Mouse (Mus musculus) right cerebral cortex, postnatal 14 days (tissue): ENCODE data around the gene Gabpb1.

Experiments used
- DNase-seq: peaks from one replicate; pipeline ENCODE4 v3.0.0; 2022

The Gabpb1 gene

DNA sequence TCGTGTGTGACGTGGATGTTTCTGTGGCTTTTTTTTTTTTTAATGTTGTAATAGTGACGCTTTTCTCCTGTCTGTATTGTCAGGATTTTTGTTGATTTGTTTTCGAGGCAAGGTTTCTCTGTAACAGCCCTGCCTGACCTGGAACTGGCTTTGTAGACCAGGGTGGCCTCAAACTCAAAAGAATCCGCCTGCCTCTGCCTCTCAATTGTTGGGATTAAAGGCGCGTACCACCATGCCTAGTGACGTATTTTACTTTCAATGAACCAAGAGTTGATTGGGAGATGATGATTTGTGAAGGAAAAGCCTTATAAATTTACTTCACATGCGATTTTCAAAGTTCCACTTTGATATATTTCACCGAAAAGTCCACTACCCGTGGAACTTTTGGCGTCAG is at the start of gene Gabpb1:
Gene Gabpb1, minus strand, starts transcription at position 216 of the 394 bp plus-strand sequence.
- DNase-seq = no peak

- no peak for DNase-seq
Observed at GRCm38 (mm10) chr2:126712950-126713349, 36.8 kb upstream of the Gabpb1 start.

DNA sequence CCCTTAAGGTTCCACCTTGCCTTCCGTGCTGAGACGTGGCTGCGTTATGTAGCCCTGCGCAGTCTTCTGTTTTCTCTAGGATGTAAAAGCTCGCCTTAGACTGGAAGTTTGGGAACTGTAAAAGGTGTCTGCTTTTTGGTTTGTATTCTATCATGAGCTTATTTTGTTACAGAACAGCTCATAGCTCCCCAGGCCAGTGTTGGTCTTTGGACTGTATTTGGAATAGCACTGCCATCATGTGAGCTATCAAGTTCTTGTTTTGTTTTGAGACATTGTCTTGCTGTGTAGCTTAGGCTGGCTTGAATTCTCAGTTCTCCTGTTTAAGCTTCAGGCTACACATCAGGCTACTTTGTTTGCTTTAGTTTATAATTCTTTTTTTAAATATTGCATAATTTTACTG is 36.4 kb upstream of the Gabpb1 start:
- no peak for DNase-seq

DNA sequence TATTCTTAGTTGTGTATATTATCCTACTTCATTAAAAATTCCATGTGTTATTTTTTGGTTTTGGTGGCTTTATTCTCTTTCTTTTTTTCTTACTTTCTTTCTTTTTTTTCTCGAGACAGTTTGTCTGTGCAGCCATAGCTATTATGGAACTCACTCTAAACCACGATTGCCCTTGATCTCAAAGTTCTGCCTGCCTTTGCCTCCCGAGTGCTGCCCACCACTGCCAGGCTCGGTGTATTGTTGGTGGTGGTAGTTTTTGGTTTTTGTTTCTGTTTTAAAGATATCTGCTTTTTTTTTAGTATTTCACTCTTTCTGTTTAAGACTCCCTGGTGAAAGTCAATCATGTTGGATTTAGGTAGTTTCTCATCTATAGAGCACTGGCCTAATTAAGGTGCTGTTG is 32.2 kb upstream of the Gabpb1 start:
- DNase-seq = no peak

DNA sequence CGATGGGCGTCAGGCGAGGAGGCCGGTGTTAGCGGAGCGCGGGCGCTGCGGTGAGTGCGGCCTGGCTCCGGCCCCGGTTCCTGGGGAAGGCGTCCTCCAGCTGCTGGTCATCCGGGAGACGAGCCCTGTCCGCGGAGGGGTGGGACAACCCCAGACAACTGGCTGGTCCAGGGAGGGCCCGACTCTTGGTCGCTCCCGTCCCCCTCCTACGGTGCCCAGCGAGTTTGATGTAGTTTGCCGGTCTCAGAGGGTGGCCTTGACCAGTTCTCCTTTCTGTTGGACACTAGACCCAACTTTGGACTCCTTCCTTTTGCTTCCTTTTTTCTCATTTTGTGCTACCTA is 31.3 kb upstream of the Gabpb1 start:
- no peak for DNase-seq

DNA sequence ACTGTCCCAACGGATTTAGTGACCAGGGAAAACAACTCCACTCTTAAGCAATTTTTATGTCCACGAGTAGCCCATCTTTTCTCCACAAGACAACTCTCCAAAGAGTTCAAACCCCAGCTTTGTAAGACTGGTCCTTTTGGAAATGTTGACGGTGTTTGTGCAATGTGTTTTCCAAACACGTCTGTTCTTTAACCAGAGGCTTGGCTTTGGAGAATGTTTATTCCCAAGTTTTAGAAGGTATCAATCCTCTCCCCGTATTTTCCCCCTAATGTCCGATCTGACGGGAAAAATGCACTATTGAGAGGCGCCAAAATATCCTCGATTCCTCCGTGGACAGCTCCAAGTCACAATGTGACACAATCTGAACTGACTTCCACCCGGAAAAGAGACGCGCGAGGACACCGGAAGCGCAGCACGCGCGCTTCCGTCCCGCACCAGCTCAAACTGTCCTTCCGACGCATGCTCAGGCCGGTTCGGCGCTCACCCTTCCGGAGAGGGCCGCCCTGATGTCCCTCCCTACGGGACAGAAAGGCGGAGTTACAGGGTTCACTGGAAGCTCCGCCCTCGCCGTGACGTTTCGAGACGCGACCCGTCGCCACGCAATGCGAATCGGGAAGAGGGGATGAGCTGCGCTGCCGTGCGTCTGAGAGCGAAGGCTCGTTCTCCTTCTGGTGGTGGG is 30.8 kb upstream of the Gabpb1 start, which contains the start of gene Usp8:
Gene Usp8, plus strand, starts transcription at position 570 of the 679 bp plus-strand sequence.
- DNase-seq = peak; percentile 97

- DNase-seq = no peak
Observed at GRCm38 (mm10) chr2:126695285-126695684, 19.1 kb upstream of the Gabpb1 start.

- no peak for DNase-seq
Observed at GRCm38 (mm10) chr2:126691290-126691689, 15.2 kb upstream of the Gabpb1 start.

DNA sequence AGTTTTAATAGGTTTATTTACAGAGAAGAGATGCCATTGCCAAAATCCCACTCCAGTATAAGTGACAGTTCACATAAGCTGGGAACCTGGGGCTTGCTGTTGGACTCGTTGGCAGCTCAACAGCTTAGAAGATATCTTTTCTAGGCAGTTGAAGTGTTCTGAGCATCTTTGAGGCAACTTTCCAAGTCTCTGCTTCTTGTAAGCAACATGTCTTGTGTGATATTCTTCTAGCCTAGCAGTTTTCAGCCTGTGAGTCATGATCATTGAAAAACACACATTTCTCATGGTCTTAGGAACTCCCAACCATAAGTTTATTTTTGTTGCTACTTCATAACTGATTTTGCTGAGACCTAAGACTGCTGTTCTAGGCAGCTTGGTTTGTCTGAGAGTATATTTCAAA is 6.8 kb upstream of the Gabpb1 start:
- no peak for DNase-seq

DNA sequence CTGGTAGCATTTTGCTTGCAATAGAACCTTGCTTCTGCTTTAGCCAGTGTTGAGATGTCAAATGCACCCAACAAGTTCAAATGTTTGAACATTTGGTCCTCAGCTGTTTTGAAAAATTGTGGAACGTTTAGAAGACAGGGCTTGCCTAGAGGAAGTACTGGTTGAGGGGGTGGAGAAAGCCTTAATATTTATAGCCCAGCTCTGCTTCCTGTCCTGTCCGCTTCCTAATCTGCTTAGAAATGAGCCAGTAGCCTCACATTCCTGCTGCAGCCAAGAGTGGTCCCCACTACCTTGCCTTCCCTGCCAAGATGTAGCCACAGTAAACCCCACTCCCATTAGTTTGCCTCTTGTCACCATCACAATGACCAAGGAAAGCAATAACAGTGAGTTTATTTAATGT is 6.2 kb upstream of the Gabpb1 start:
- no peak for DNase-seq

DNA sequence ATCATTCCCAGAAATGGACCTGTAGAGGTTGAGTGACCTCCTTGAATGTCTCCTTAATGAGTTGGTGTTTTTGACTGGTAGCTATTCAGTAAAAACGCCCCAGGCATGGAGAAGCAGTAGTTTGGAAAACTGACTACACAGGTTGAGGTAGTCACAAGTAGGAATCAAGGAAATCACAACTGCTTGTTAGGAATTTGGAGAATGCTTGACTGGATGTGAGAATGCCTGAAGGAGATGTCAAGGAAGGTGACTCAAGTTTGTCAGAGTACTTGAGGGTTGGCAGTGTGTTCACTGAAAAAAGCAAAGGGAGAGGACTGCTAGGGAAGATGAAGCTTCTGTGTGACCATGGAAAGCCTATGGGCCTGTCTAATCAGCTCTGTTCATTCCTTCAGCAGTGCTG is 1.2 kb upstream of the Gabpb1 start:
- no peak for DNase-seq

DNA sequence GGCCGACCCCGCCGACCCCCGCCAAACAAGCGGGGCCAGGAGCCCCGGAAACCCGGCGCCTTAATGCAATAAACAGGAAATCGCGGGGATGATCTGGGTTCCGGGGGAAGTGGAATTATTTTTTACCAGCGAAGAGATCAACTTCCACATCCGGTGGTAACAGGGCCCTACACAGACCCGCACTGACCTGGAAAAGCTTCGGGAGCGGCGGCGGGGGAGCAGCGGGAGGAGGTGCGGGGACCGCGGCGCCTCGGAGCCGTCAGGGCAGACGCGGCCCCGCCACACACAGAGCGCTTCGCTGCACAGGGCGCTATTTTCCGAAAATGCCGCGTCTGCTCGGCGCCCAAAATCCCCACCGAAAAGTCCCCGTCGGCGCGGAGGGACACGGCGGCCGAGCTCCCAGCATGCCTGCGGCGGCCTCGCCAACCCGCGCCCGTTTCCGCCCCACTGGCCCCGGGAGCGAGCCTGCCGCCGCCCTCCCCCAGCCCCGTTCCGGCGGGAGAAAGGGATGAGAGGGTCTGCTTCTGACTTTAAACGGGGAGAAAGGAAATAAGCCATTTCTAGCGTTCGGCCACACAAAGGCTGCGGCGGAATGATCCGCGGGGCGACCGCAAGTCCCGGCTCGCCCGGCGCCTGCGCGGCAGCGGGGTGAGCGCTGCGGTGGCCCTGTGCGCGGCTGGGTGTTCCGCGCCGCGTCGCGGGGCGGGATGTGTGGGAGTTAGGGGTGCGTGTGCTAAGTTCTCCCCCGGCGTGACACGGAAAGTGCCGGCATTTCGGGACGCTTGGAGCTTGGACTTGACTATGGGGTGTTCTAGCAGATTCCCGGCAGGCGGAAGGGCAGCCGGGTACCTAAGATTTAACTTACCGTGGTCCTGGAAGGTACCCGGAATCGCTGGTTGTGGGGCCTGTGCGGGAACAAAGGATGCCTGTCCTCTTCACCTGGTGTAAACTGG is 692 bp downstream of the Gabpb1 start:
- DNase-seq = peak; percentile 87

DNA sequence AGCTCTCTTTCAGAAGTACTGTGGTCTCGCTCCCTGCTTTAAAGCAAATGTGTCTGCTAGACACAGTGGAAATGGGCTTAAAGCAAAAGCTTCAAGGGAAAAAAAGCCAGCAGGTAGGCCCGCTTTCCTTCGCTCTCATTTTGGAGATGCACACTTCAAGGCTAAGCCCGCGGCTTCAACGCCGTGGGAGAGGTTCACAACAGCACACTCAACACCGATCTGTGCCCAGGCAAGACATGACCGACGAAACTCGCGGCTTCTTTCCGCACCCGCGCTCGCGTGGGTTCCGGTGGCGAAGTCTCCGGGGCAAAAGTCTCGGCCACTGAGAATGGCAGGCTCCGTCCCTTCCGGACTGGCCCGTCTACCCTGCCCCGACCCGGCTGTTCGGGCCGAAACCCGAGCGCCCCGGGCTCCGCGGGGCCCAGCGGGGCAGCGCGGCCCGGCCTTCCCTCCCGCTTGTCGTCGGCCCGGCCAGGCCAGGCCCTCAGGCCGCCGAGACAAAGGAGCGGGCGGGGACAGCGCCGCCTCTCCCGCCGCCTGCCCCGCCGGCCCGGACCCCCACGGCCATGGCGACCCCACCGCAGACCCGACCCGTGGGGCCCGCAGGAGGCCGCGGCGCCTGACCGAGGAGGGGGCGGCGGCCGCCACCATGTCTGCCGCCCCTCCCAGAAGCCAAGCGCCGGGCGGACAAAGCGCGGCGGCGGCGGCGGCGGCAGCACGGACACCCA is 1.5 kb downstream of the Gabpb1 start:
- peak; percentile 50 for DNase-seq

GRCm38 (mm10) chr2:126673317-126674242 is 2.6 kb downstream of the Gabpb1 start:
- no peak for DNase-seq

DNA sequence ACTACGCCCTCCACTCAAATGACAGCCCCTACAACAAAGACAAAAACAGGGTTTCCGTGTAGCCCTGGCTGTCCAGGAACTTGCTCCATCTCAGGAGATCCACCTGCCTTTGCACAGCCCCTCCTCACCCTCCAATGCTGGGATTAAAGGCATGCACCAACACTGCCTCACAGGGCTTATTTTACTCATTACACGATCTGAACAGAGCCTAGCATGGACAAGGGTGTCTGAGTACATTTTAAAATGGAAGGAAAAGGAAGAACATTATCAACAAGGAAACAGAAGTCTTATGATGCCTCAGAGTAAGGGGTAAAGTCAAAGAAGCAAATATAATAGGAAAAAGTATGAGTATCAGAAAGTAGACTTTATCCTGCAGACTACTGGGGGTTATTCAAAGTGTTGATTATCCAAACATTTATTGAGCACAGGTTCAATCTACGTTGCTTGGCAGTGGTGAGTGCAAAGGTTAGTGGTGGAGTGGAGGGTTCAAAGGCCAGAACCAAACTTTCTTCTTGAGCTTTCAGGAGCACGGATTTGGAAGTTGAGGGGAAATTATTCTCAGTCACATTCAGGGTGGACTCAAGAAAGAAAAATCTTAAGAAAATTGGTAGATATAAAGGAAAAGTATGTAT is 7.4 kb downstream of the Gabpb1 start:
- DNase-seq = no peak

DNA sequence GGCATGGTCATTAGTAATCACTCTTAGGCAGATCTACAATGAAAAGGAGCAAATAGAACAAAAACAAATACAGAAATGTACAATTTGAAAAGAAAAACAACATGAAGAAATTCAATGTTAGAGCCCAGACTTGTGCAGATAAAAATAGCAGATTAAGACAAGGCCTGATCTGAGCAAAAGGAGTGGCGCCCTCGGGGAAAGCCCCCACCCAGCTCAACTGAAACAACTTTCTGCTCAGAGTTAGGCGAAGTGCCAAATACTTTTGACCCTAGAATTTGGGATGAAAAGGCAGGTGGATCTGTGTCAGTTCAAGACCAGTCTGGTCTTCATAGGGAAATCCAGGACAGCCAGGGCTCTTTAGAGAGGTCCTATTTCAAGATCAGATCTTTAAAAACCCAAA is 10.2 kb downstream of the Gabpb1 start:
- DNase-seq = no peak

DNA sequence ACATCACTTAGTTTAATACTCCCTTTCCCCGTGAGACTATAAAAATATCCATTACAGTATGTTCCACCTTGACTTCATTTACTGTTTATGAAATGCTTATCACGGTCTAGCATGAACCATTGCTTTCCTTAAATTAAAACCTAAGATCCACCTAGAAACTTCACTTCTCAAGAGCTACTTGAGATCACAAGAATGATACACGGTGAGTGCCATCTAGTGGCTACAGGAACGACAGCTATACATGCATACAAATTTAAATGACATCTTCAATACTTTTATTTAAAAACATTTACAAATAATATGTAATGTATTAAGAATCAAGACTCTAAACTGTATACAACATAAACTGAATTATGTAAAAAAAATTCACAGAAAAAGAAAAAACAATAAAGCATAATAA is 12.7 kb downstream of the Gabpb1 start:
- DNase-seq = peak; percentile 14

GRCm38 (mm10) chr2:126652929-126653328 is 23.2 kb downstream of the Gabpb1 start:
- no peak for DNase-seq

GRCm38 (mm10) chr2:126647762-126648161 is 28.4 kb downstream of the Gabpb1 start:
- DNase-seq = no peak

- DNase-seq = no peak
Observed at GRCm38 (mm10) chr2:126646461-126646860, 29.7 kb downstream of the Gabpb1 start.

DNA sequence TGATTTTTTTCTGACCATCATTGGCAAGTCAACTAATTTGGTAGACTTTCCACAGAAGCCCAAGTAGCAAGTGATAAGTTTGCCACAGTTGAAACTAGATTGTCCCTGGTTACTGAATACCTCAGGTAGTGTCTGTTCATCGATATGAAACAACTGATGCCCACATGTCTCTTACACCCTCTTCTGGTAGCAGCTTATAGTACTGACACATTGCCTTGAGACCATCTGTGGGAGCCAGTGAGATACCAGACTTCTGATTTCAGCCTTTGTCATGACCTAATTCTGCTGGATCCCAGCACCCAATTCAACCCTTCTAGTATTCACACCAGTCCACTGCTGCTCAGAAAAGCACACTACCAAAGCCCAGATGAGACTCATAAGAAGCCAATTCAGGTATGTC is 31.4 kb downstream of the Gabpb1 start:
- DNase-seq = no peak

DNA sequence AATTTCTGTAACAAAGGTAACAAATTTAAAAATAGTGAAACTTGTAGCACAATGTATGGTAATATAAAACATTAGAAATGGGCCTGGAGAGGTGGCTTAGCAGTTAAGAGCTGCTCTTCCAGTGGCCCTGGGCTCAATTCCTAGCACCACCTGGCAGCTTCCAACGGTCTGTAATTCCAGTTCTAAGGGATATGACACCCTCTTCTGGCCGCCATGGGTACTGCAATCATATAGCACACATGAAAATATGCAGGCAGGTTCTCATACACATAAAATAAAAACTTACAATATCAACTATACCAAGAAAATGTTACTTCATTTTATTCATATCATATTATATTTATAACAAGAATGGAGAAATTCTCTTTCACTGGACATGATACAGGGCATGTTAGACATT is 35.8 kb downstream of the Gabpb1 start:
- DNase-seq = no peak
